Mouse (Mus musculus) CD4-positive naive resting alpha-beta T cell, adult 76 days (primary cell): ENCODE data around the gene Gm28870. TPM values are rescaled to one million over a fixed set of nuclear protein-coding genes. Genes with fewer than 3 reads are reported as not detected.

ENCODE experiments used
- total RNA-seq: library from RNA; stranded (reverse); gene quantifications from one replicate; pipeline ENCODE4 v1.2.4, GENCODE M21; 2023

The Gm28870 gene
- not detected for total RNA-seq

GRCm38 (mm10) chrY:50096976-50097375 lies at the start of gene Gm28870:
Gene Gm28870, plus strand, starts transcription at chrY:50097276.

